Mouse (Mus musculus): ENCODE results near the gene Nek2. TPM values are rescaled to one million over a fixed set of nuclear protein-coding genes. Genes with fewer than 3 reads are reported as not detected.

Gene Nek2
- polyA plus RNA-seq, 1 experiment from 2014 or later: 55.6 TPM

- Histone ChIP-seq H3K27ac (ENCODE audit: low read depth, low read length) (no peak overlapping the region), H3K4me2 (ENCODE audit: low read depth, low read length, severe bottlenecking) (no peak overlapping the region), H3K9me3 (ENCODE audit: control insufficient read depth, low read length) (no peaks in the 10 kb centered on the region; the same call in 1 of the 2 replicates), H3K4me1 (replicated peaks; ENCODE audit: control insufficient read depth, insufficient read depth, low read length) (no peaks in the 10 kb centered on the region), H3K4me3 (ENCODE audit: low read depth, low read length) (no peak overlapping the region), H3K9ac (ENCODE audit: low read length) (no peak overlapping the region), H3K27me3 (ENCODE audit: control insufficient read depth, insufficient read depth, low read length) (no peaks in the 10 kb centered on the region), H3K36me3 (ENCODE audit: control insufficient read depth, insufficient read depth, low read length) (no peaks in the 10 kb centered on the region)
- DNase-seq (ENCODE audit: low spot score) (no peak), ATAC-seq (replicated peaks; ENCODE audit: low FRiP score) (no peak)
- 85% methylated on average over 7 of the region's 7 CpGs for WGBS
Observed at GRCm38 (mm10) chr1:191793888-191794532, 27.2 kb upstream of the Nek2 start.

GRCm38 (mm10) chr1:191796238-191796896, 24.9 kb upstream of the Nek2 start:
- H3K4me1 ChIP-seq (replicated peaks; ENCODE audit: control insufficient read depth, insufficient read depth, low read length): no peaks in the 10 kb centered on the region
- H3K9ac ChIP-seq (ENCODE audit: low read length): no peak overlapping the region
- no peaks in the 10 kb centered on the region for H3K9me3 ChIP-seq (ENCODE audit: control insufficient read depth, low read length)
- H3K4me3 ChIP-seq (ENCODE audit: low read depth, low read length): no peak overlapping the region
- ATAC-seq (replicated peaks; ENCODE audit: low FRiP score): no peak
- no peak for DNase-seq (ENCODE audit: low spot score)
- H3K4me2 ChIP-seq (ENCODE audit: low read depth, low read length, severe bottlenecking): no peak overlapping the region
- no peak overlapping the region for H3K27ac ChIP-seq (ENCODE audit: low read depth, low read length)
- no peaks in the 10 kb centered on the region for H3K36me3 ChIP-seq (ENCODE audit: control insufficient read depth, insufficient read depth, low read length)
- no peaks in the 10 kb centered on the region for H3K27me3 ChIP-seq (ENCODE audit: control insufficient read depth, insufficient read depth, low read length)
- 91% methylated on average over 4 of the region's 4 CpGs for whole genome bisulfite sequencing

GRCm38 (mm10) chr1:191802093-191802819, 19.0 kb upstream of the Nek2 start:
- Histone ChIP-seq H3K4me3 (ENCODE audit: low read depth, low read length) (no peak overlapping the region), H3K36me3 (ENCODE audit: control insufficient read depth, insufficient read depth, low read length) (no peaks in the 10 kb centered on the region), H3K9ac (ENCODE audit: low read length) (no peak overlapping the region), H3K4me1 (replicated peaks; ENCODE audit: control insufficient read depth, insufficient read depth, low read length) (no peaks in the 10 kb centered on the region), H3K27me3 (ENCODE audit: control insufficient read depth, insufficient read depth, low read length) (no peaks in the 10 kb centered on the region), H3K9me3 (ENCODE audit: control insufficient read depth, low read length) (no peaks in the 10 kb centered on the region), H3K27ac (ENCODE audit: low read depth, low read length) (no peak overlapping the region), H3K4me2 (ENCODE audit: low read depth, low read length, severe bottlenecking) (no peak overlapping the region)
- WGBS: 62% methylated on average over 9 of the region's 9 CpGs
- ATAC-seq (replicated peaks; ENCODE audit: low FRiP score): no peak
- DNase-seq (ENCODE audit: low spot score): no peak

GRCm38 (mm10) chr1:191802820-191803655, 18.2 kb upstream of the Nek2 start:
- ATAC-seq (replicated peaks; ENCODE audit: low FRiP score) (no peak), DNase-seq (ENCODE audit: low spot score) (no peak)
- Histone ChIP-seq H3K36me3 (ENCODE audit: control insufficient read depth, insufficient read depth, low read length) (no peaks in the 10 kb centered on the region), H3K27ac (ENCODE audit: low read depth, low read length) (no peak overlapping the region), H3K9ac (ENCODE audit: low read length) (no peak overlapping the region), H3K4me1 (replicated peaks; ENCODE audit: control insufficient read depth, insufficient read depth, low read length) (no peaks in the 10 kb centered on the region), H3K4me3 (ENCODE audit: low read depth, low read length) (no peak overlapping the region), H3K27me3 (ENCODE audit: control insufficient read depth, insufficient read depth, low read length) (no peaks in the 10 kb centered on the region), H3K4me2 (ENCODE audit: low read depth, low read length, severe bottlenecking) (no peak overlapping the region), H3K9me3 (ENCODE audit: control insufficient read depth, low read length) (no peaks in the 10 kb centered on the region)
- 82% methylated on average over 10 of the region's 10 CpGs for WGBS

GRCm38 (mm10) chr1:191804747-191805146, 16.5 kb upstream of the Nek2 start:
- 75% methylated on average over 5 of the region's 5 CpGs for WGBS
- ATAC-seq (replicated peaks; ENCODE audit: low FRiP score) (no peak), DNase-seq (ENCODE audit: low spot score) (no peak)
- H3K27ac ChIP-seq (ENCODE audit: low read depth, low read length): no peak overlapping the region
- H3K4me3 ChIP-seq (ENCODE audit: low read depth, low read length): no peak overlapping the region
- H3K4me2 ChIP-seq (ENCODE audit: low read depth, low read length, severe bottlenecking): no peak overlapping the region
- no peaks in the 10 kb centered on the region for H3K9me3 ChIP-seq (ENCODE audit: control insufficient read depth, low read length)
- H3K4me1 ChIP-seq (replicated peaks; ENCODE audit: control insufficient read depth, insufficient read depth, low read length): no peaks in the 10 kb centered on the region
- no peaks in the 10 kb centered on the region for H3K27me3 ChIP-seq (ENCODE audit: control insufficient read depth, insufficient read depth, low read length)
- no peak overlapping the region for H3K9ac ChIP-seq (ENCODE audit: low read length)
- no peaks in the 10 kb centered on the region for H3K36me3 ChIP-seq (ENCODE audit: control insufficient read depth, insufficient read depth, low read length)

GRCm38 (mm10) chr1:191805788-191806187, 15.5 kb upstream of the Nek2 start:
- DNase-seq (ENCODE audit: low spot score): no peak
- Histone ChIP-seq H3K9ac (ENCODE audit: low read length) (no peak overlapping the region), H3K4me2 (ENCODE audit: low read depth, low read length, severe bottlenecking) (no peak overlapping the region), H3K4me1 (replicated peaks; ENCODE audit: control insufficient read depth, insufficient read depth, low read length) (no peaks in the 10 kb centered on the region), H3K27me3 (ENCODE audit: control insufficient read depth, insufficient read depth, low read length) (no peaks in the 10 kb centered on the region), H3K36me3 (ENCODE audit: control insufficient read depth, insufficient read depth, low read length) (no peaks in the 10 kb centered on the region), H3K9me3 (ENCODE audit: control insufficient read depth, low read length) (no peaks in the 10 kb centered on the region), H3K27ac (ENCODE audit: low read depth, low read length) (no peak overlapping the region), H3K4me3 (ENCODE audit: low read depth, low read length) (no peak overlapping the region)
- 79% methylated on average over 6 of the region's 6 CpGs for WGBS
- no peak for ATAC-seq (replicated peaks; ENCODE audit: low FRiP score)

GRCm38 (mm10) chr1:191806740-191807139, 14.5 kb upstream of the Nek2 start:
- Histone ChIP-seq H3K27me3 (ENCODE audit: control insufficient read depth, insufficient read depth, low read length) (no peaks in the 10 kb centered on the region), H3K4me3 (ENCODE audit: low read depth, low read length) (no peak overlapping the region), H3K9ac (ENCODE audit: low read length) (no peak overlapping the region), H3K27ac (ENCODE audit: low read depth, low read length) (no peak overlapping the region), H3K36me3 (ENCODE audit: control insufficient read depth, insufficient read depth, low read length) (no peaks in the 10 kb centered on the region), H3K4me1 (replicated peaks; ENCODE audit: control insufficient read depth, insufficient read depth, low read length) (no peaks in the 10 kb centered on the region), H3K9me3 (ENCODE audit: control insufficient read depth, low read length) (no peaks in the 10 kb centered on the region), H3K4me2 (ENCODE audit: low read depth, low read length, severe bottlenecking) (no peak overlapping the region)
- 96% methylated on average over 4 of the region's 4 CpGs for WGBS
- DNase-seq (ENCODE audit: low spot score) (no peak), ATAC-seq (replicated peaks; ENCODE audit: low FRiP score) (no peak)

- no peaks in the 10 kb centered on the region for H3K27me3 ChIP-seq (ENCODE audit: control insufficient read depth, insufficient read depth, low read length)
- no peaks in the 10 kb centered on the region for H3K36me3 ChIP-seq (ENCODE audit: control insufficient read depth, insufficient read depth, low read length)
- no peak overlapping the region for H3K4me2 ChIP-seq (ENCODE audit: low read depth, low read length, severe bottlenecking)
- H3K27ac ChIP-seq (ENCODE audit: low read depth, low read length): no peak overlapping the region
- DNase-seq (ENCODE audit: low spot score) (no peak), ATAC-seq (replicated peaks; ENCODE audit: low FRiP score) (no peak)
- no peak overlapping the region for H3K9ac ChIP-seq (ENCODE audit: low read length)
- 91% methylated on average over 7 of the region's 7 CpGs for WGBS
- H3K9me3 ChIP-seq (ENCODE audit: control insufficient read depth, low read length): no peaks in the 10 kb centered on the region
- H3K4me1 ChIP-seq (replicated peaks; ENCODE audit: control insufficient read depth, insufficient read depth, low read length): no peaks in the 10 kb centered on the region
- no peak overlapping the region for H3K4me3 ChIP-seq (ENCODE audit: low read depth, low read length)
Observed at GRCm38 (mm10) chr1:191807979-191808378, 13.3 kb upstream of the Nek2 start.
